ENCODE assay signal across 8 mouse cellular contexts in the genomic region with DNA sequence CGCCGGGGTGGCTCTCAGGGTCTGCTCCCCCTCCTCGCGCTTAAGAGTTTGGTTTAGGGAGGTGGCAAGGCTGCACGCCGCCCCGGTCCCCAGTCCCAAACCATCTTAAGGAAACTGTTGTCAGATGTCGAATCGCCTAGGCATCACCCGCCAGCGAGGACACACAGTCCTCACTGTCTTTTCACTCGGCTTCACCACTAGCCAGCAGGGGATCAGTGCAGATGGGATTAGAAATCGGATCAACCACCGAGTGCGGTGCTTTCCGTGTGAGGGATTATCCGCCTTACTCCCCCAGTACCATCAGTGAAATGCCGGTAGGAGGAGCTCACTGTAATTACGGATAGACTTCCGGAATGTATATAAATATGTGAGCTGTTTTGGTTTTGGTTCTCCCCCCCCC. TPM values are rescaled to one million over a fixed set of nuclear protein-coding genes. Genes with fewer than 3 reads are reported as not detected.
DNase-seq lines count a peak whose midpoint lies in the region; ATAC-seq lines count a peak whose summit lies in the region.

No protein-coding gene starts in this region.

- under 1% methylated on average over 20 of the region's 20 CpGs for WGBS in heart, embryonic 12.5 days
- 1% methylated on average over 20 of the region's 20 CpGs for WGBS in forebrain, embryonic 12.5 days
- WGBS in liver, embryonic 12.5 days (ENCODE audit: insufficient replicate concordance): 0% methylated on average over 20 of the region's 20 CpGs

- H3K4me1 ChIP-seq in heart, embryonic 12.5 days (replicated peaks): peaks cover 11% of the 10 kb centered on the region
- H3K4me1 ChIP-seq in forebrain, embryonic 12.5 days: peaks cover 10% of the 10 kb centered on the region
- peaks cover 26% of the 10 kb centered on the region for H3K4me1 ChIP-seq in liver, embryonic 12.5 days

- H3K9ac ChIP-seq in heart, embryonic 12.5 days: peak overlapping the region; percentile 88
- H3K9ac ChIP-seq in forebrain, embryonic 12.5 days: peak overlapping the region; percentile 85
- peak overlapping the region; percentile 94 for H3K9ac ChIP-seq in liver, embryonic 12.5 days

- peak overlapping the region; percentile 79 for H3K4me3 ChIP-seq in heart, embryonic 12.5 days
- peak overlapping the region; percentile 91 for H3K4me3 ChIP-seq in forebrain, embryonic 12.5 days (replicated peaks)
- peak overlapping the region; percentile 94 for H3K4me3 ChIP-seq in liver, embryonic 12.5 days

- no peak for DNase-seq in heart, adult 8-10 months (ENCODE audit: low spot score)
- peak; percentile 29 for DNase-seq in urinary bladder, postnatal 25 days (ENCODE audit: low spot score)
- DNase-seq in urinary bladder, postnatal 36 days (ENCODE audit: low spot score in 2 of 2): no peak
- peak; percentile 76 for DNase-seq in retina, embryonic 14.5 days (ENCODE audit: low spot score)
- DNase-seq in kidney, postnatal 10 days: no peak

- H3K36me3 ChIP-seq in heart, embryonic 12.5 days: 0 out of 2 replicates have a peak, but pooled peaks cover 7% of the 10 kb centered on the region
- no peaks in the 10 kb centered on the region for H3K36me3 ChIP-seq in forebrain, embryonic 12.5 days (replicated peaks)
- H3K36me3 ChIP-seq in liver, embryonic 12.5 days: peaks cover 10% of the 10 kb centered on the region; the same call in 1 of the 2 replicates

- ATAC-seq in heart, embryonic 12.5 days (ENCODE audit: insufficient number of reproducible peaks, low FRiP score): no peak
- peak; percentile 12 for ATAC-seq in forebrain, embryonic 12.5 days (ENCODE audit: low FRiP score)
- no peak for ATAC-seq in liver, embryonic 12.5 days

- H3K9me3 ChIP-seq in heart, embryonic 12.5 days (replicated peaks): no peaks in the 10 kb centered on the region
- no peaks in the 10 kb centered on the region for H3K9me3 ChIP-seq in forebrain, embryonic 12.5 days
- H3K9me3 ChIP-seq in liver, embryonic 12.5 days (replicated peaks): no peaks in the 10 kb centered on the region

- peak overlapping the region; percentile 95 for H3K27ac ChIP-seq in heart, embryonic 12.5 days (ENCODE audit: poor library complexity, severe bottlenecking)
- peak overlapping the region; percentile 93 for H3K27ac ChIP-seq in forebrain, embryonic 12.5 days
- H3K27ac ChIP-seq in liver, embryonic 12.5 days: peak overlapping the region; percentile 96

- no peaks in the 10 kb centered on the region for H3K27me3 ChIP-seq in heart, embryonic 12.5 days (replicated peaks)
- H3K27me3 ChIP-seq in forebrain, embryonic 12.5 days: no peaks in the 10 kb centered on the region
- no peaks in the 10 kb centered on the region for H3K27me3 ChIP-seq in liver, embryonic 12.5 days (replicated peaks)

- H3K4me2 ChIP-seq in heart, embryonic 12.5 days: peak overlapping the region; percentile 87
- H3K4me2 ChIP-seq in forebrain, embryonic 12.5 days: peak overlapping the region; percentile 67
- H3K4me2 ChIP-seq in liver, embryonic 12.5 days: peak overlapping the region; percentile 94

RNA-seq across cellular contexts. Expression of a gene that starts 0.4 kb away (rescaled TPM):
- polyA plus RNA-seq in heart, embryonic 12.5 days (2016; fragmentation: Nextera tagmentation; extraction: Ambion mirVana): 10.4 and 10.5 TPM in 2 replicates
- total RNA-seq in heart, adult 8-10 months (2022): 1 to 10 TPM; 5.4 to 6.7 (median 5.5) TPM
- polyA plus RNA-seq in forebrain, embryonic 12.5 days (2016; fragmentation: Nextera tagmentation; extraction: Ambion mirVana): 12.1 and 13.7 TPM in 2 replicates
- polyA plus RNA-seq in liver, embryonic 12.5 days (2016; fragmentation: Nextera tagmentation; extraction: Ambion mirVana): 14.9 and 15.1 TPM in 2 replicates

RNA-seq across cellular contexts. Expression of a gene that starts 37.9 kb away (rescaled TPM):
- polyA plus RNA-seq in heart, embryonic 12.5 days (2016; fragmentation: Nextera tagmentation; extraction: Ambion mirVana): 19.5 and 21.1 TPM in 2 replicates
- 1 to 10 TPM; 7.8 to 8.7 (median 8.6) TPM for total RNA-seq in heart, adult 8-10 months (2022)
- polyA plus RNA-seq in forebrain, embryonic 12.5 days (2016; fragmentation: Nextera tagmentation; extraction: Ambion mirVana): 41.3 and 52.8 TPM in 2 replicates
- 17.1 and 18.4 TPM in 2 replicates for polyA plus RNA-seq in liver, embryonic 12.5 days (2016; fragmentation: Nextera tagmentation; extraction: Ambion mirVana)

Comparison
In these comparisons a context has a peak if more than half of its experiments do, and no peak if none do; other contexts are left out.
1. DNase-seq: peak in urinary bladder, postnatal 25 days (single experiment) and retina, embryonic 14.5 days (single experiment); none in heart, adult 8-10 months (single experiment), urinary bladder, postnatal 36 days (0 of 2) and kidney, postnatal 10 days (single experiment).
2. Peak in every context shown above with its lines, with median percentiles within 50 percentile points of each other: H3K27ac ChIP-seq, H3K4me2 ChIP-seq, H3K4me3 ChIP-seq and H3K9ac ChIP-seq.